Mouse (Mus musculus): Measurements from ENCODE around the gene Ggn.
"Not testable (repeated sequence)": the region's sequence is repeated elsewhere in the genome, so short reads cannot be mapped to it uniquely, and the experiment has no call there.

The Ggn gene

DNA sequence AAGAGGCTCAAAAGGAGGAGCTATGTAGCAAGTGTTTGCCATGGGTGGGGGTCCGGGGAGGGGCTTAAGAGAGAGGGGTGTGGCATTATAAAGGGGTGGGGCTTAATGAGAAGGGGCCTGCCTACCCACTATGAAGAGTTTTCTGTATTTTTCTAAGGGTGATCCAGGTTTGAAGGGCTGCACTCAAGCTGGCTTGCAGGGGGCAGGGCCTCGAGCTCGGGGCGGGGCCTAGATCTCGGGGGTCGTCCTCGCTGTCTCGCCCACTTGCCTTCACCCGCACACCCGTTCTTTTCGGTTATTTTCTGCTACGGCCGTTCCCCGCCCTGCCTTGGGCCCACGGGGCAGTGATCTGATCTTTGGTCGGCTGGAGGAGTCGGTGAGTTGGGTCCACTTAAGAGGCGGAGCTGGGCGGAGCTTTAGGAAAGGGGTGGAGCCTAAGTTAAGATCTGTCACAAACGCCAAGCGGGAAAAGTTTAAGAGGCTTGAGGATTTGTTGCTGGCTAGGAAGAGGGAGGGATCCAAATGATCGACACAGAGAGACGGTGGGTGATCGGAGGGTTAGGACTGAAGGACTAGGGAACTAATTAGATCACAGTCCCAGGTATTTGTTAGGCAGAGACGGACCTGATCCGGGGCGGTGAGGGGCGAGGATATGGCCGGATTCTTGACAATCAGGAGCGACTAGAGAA is at the start of gene Ggn, which contains the start of gene Spred3:
Gene Ggn, plus strand, starts transcription at position 145 of the 689 bp plus-strand sequence.
Gene Spred3, minus strand, starts transcription at position 346 of the 689 bp plus-strand sequence.
- no peak; the same call in 1 of the 2 replicates for ATAC-seq (ENCODE audit: insufficient number of reproducible peaks, low FRiP score, low TSS enrichment)

DNA sequence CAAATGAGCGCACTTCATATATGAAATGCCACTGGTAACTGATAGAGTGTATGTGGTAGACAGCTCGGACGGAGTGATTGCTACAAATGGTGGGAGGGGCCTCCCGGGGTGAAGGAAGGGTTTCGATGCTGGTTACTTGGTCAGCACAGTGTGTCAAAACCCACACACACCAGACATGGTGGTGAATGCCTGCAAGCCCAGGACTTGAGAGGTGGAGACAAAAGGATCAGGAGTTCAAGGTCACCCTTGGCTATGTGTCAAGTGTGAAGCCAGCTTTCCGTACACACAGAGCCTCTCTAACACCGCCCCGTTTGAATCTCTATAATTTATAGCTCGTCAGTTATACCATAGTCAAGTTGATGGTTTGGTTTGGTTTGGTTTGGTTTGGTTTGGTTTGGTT is 47.2 kb upstream of the Ggn start:
- no peak for ATAC-seq (ENCODE audit: insufficient number of reproducible peaks, low FRiP score, low TSS enrichment)

DNA sequence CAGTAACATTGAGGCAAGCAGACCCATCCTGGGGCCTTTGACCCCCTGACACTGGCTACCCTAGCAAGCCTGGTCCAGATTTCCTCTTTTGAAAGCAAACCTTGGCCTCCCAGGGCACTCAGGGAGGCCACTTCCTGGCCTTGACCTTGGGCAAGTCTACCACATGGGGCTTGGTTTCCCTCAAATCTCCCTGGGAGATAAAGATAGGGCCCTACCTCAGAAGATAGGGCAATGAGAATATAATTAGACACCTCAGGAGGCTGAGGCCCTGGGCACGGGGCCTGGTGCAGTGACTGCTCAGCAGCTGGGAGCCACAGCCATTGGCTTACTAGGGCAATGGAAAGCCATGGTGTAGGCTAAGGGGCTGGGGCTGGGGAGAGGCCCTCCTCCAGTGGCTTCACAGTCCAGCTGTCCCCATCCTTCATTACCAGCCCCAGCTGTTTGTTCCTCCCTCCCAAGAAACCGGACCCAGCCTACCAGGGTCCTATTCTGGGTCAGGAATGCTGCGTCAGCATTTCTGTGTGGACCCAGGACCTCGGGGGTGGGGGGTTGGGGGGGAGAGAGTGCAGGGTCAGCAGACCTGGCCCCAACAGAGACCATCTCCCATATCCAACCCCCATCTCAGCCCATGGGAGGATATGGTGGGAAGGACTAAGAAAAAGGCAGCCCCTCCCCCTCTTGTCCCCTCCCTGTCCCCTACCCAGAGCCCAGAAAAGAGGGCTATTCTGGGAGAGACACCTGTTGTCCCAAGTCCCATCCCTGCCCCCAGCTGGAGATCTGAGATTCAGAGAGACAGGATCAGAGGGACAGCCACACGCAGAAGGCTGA is 46.3 kb upstream of the Ggn start:
- no peak for ATAC-seq (ENCODE audit: insufficient number of reproducible peaks, low FRiP score, low TSS enrichment)

DNA sequence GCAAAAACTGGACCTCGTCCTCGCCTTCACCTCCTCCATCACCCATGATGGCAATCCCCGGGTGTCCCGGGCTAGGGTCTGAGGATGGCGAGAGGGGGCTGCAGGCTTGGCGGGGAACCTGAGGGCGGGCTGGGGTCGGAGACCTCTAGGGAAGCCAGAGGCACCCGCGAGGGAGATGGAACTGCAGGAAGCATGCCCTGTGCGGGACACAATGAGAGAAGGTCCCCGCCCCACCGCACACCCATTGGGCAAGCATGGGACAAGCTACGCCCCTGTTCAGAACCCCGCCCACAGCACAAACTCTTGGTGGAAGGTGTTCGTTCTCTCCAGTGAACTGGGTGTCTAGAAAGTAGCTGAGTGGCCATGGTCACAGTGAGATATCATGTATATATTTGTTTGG is 45.0 kb upstream of the Ggn start, which contains the start of gene Ryr1:
Gene Ryr1, minus strand, starts transcription at position 210 of the 400 bp plus-strand sequence.
- no peak for ATAC-seq (ENCODE audit: insufficient number of reproducible peaks, low FRiP score, low TSS enrichment)

DNA sequence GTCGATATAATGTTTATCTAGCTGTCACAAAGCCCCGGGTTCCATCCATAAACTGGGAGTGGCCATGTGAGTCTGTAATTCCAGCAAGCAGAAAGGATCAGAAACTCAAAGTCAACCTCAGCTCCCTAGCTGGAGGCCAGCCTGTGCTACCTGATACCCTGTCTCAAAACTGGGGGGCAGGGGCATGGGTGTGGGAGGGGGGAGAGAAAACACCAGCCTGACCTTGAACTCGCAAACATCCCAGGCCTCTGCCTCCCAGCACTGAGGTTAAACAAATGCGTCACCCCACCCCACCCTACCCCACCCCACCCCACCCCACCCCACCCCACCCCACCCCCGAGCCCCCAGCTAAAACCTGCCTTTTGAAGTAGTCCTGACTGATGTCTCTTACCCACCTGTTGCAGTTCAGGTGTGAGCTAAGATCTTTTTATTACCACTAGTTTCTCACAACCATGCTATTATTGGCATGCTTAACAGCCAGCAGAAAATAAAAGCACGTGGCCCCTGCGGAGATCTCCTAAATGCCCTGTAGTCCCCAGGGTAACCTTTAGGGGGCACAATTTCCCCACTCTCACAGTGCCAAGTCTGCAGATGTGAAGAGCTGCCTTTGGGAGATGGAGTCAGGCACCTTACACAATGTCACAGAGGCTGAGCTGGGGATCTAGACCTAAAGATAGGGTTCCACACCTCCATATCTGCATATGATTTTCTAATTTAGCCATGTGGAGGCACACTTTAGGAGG is 43.7 kb upstream of the Ggn start:
- no peak for ATAC-seq (ENCODE audit: insufficient number of reproducible peaks, low FRiP score, low TSS enrichment)

DNA sequence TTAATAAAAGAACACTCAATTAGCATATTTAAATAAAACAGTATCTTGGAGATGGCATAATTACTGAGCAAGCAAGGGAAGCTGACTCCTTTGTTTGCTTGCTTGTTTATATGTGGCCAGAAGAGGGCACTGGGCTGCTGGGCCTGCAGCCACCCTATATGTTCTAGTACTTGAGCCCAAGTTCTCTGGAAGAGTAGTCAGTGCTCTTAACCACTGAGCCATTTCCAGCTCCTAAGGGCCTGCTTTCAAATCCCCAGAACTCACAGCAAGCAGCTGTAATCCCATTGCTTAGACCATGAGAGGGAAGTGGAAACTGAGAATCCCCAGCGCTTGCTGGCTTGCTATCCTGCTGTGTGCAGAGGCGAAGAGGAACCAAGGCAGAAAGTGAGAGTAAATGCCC is 41.3 kb upstream of the Ggn start:
- ATAC-seq (ENCODE audit: insufficient number of reproducible peaks, low FRiP score, low TSS enrichment) = no peak

DNA sequence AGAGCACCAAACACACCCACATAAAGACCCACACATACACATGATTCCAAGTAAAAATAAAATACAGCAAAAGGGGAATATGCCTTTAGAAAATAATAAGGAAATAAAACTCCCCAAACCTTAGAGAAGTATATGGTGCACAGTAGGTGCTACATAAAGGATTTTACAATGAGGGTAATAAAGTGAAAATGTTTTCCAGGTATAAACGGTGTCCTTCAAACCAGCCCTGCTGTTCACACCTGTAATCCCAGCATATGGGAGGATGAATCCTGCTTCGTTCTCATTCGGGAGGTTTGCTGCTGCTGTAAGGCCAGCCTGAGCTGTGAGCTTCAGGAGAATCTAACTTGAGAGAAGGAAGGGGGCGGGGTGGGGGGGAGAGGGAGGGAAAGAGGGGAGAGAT is 35.8 kb upstream of the Ggn start:
- ATAC-seq (ENCODE audit: insufficient number of reproducible peaks, low FRiP score, low TSS enrichment) = no peak

DNA sequence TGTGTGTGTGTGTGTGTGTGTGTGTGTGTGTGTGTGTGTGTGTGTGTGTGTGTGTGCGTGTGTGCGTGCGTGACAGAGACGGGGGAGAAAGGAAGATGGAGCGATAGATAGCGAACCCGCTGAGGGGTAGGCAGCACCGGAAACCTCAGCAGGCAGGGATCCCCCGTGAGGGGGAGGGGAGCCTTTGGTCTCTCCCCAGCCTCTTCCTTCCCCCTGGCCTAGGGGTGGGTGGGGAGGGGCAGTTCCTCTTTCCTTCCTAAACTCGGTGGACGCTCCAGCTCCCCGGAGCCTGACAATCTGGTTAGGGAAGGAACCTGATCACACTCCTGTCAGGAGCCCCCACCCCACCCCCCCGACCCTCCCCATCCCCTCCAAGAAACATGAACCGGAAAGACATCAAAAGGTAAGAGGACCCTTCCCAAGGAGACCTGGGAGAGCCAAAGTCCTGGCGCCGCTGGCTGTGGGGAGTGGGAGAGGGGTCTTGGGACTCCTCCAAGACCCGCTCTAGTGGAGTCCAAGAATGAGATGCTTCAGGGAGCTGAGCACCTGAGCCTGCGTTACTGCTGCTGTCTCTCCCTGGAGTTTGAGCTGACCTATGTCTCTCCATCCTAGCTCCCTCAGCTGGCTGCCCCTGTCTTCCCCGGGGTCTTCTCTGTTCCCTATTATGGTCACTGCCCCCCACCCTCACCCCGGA is 35.2 kb upstream of the Ggn start, which contains the start of gene Rasgrp4:
Gene Rasgrp4, plus strand, starts transcription at position 159 of the 694 bp plus-strand sequence.
- ATAC-seq (ENCODE audit: insufficient number of reproducible peaks, low FRiP score, low TSS enrichment) = no peak

DNA sequence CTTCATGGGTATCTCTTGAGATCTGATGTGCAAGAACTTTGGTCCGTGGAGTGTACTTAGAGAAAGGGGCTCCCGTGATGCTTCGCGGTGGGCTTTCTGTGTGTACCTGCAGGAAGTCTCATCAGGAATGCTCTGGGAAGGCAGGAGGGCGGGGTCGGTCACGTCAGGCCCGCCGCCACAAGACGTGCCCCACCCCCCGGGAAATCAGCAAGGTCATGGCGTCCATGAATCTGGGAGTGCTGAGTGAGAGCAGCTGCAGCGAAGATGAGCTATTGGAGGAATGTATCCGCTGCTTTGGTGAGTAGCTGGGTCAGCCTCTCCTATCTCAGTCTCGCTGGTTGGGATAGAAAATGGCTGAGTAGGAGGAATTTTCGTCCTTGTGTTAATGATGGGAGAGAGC is 32.6 kb upstream of the Ggn start:
- ATAC-seq (ENCODE audit: insufficient number of reproducible peaks, low FRiP score, low TSS enrichment) = no peak

DNA sequence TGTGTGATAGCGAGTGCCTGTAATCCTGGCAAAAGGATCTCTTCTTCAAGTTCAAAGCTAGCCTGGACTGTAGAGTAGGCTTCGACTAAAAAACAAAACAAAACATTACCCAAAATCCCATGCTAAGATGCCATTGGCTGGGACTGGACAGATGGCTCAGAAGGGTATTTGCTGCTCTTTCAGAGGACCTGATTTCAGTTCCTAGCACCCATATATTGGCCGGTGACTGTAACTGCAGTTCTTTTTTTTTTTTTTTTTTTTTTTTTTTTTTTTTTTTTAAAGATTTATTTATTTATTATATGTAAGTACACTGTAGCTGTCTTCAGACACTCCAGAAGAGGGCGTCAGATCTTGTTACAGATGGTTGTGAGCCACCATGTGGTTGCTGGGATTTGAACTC is 30.8 kb upstream of the Ggn start:
- ATAC-seq (ENCODE audit: insufficient number of reproducible peaks, low FRiP score, low TSS enrichment) = not testable (repeated sequence)

DNA sequence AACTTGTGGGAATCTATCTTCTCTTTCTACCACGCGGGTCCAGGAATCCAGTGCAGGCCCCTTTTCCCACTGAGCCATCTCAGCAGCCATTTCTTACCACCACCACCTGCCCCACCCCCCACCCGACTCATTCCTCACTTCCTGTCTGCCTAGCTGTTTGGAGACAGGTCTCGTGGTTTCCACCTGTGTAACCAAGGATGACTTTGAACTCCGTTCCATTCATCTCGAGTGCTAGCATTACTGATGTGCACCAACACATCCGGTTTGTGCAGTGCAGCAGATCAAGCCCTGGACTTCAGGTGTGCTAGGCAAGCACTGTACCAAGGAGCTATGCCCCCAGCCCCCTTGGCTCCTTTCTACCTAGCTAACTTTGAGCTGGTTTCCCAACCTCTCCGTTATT is 28.6 kb upstream of the Ggn start:
- ATAC-seq (ENCODE audit: insufficient number of reproducible peaks, low FRiP score, low TSS enrichment) = no peak

DNA sequence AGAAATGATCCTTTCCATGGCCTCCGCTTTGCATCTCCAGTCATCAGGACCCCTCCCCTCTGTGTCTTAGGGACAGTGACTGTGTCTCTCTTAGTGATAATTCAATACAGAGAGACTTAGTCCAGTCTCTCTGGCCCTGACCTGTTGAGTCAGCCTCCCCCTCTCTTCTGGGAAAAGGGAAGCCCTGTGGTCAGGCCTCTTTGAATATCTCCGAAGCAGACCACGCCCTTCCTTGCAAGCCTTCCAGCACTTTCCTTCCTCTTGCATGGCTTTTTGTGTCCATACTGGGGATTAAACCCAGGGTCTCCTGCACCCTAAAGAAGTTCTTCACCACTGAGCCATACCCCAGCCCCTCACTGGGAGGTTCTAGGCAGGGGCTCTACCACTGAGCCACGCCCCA is 26.0 kb upstream of the Ggn start:
- ATAC-seq (ENCODE audit: insufficient number of reproducible peaks, low FRiP score, low TSS enrichment) = no peak

DNA sequence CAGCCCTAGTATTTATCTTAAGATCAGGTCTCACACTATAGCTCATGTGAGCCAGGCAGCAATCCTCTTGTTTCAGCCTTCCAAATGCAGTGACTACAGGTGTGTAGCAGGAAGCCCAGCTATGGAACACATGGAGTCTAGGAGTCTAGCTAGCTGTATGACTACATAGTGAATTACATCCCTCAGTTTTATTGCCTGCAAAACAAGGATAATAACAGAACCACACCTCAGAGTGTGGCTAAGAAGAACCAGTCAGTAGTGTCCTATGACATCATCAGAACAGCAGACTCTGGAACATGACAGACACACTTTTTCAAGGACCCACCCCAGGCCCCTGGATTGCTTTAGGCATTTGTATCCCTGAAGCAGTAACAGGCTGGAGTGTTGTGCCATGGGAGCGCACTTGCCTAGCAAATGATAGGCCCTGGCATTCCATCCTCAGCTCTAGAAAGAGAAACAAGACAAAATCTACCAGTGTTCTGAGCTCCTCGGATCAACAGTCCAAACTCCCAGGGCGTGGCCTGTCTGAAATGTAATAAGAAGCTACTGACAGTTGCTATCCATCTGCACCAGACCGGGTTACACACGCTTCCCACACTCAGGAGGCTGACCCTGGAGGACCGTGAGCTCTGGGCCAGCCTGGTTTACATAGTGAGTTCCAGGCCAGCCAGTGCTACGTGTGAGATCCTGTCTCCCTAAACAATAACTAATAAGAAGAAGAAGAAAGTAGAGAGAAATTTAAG is 23.2 kb upstream of the Ggn start:
- no peak for ATAC-seq (ENCODE audit: insufficient number of reproducible peaks, low FRiP score, low TSS enrichment)

DNA sequence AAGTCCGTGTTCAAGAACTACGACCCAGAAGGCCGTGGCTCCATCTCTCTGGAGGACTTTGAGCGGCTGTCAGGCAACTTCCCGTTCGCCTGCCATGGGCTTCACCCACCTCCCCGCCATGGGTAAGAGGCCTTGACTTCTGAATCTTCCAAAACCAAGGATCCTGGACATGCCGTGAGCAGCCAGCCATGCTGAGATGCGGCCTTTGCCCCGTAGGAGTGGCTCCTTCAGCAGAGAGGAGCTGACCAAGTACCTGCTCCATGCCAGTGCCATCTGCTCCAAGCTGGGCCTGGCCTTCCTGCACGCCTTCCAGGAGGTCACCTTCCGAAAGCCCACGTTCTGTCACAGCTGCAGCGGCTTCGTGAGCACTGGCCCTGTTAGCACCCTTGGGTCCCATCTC is 21.2 kb upstream of the Ggn start:
- ATAC-seq (ENCODE audit: insufficient number of reproducible peaks, low FRiP score, low TSS enrichment) = no peak

DNA sequence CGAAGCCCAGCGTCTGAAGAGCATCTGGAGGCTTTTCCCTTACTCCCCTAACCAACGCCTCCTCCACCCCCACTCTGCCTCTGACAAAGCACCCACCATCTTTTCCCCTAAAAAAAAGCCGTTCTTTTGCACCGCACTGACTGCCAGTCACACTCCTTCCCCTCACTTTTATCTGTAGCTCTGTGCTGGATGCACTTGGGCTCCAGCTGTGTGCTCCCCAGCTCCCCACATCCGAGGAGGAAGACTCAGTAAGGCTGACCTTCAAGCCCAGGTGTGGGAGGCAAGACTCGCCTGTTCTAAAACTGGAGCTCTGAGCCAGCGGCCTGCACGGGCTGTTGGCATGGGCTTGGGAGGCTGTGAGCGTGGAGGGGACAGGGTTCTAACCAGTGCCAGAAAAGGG is 18.5 kb upstream of the Ggn start:
- no peak for ATAC-seq (ENCODE audit: insufficient number of reproducible peaks, low FRiP score, low TSS enrichment)

DNA sequence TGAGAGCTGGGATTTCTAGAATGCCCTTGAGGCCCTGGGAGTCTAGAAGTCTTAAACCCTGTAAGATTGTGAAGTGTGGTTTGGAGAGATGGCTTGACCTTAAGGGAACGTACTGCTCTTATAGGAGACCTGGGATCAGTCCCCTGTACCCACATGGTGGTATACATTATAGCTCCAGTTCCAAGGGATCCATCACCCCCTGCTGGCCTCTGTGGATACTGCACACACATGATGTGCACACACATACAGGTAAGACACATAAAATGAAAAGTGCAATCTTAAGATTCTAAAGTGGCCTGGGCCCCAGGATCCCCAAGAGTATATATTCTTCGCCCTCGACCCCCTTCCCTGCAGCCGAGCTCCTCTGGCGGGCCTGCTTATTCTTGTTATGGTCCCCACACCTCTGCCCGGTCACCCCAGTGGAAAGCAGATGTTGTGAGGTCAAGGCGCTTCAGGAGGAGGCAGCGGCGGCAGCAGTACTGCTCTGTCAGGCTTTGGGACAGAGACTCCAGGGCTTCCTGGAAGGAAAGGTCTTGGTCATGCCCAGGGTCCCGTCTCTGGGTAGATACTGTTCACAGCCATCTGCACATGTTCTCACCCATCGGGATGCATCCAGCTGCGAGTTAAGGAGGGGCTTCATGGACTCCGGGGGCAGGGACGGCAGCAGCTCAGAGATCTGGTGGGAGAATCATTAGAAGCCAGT is 15.8 kb upstream of the Ggn start:
- ATAC-seq (ENCODE audit: insufficient number of reproducible peaks, low FRiP score, low TSS enrichment) = no peak

DNA sequence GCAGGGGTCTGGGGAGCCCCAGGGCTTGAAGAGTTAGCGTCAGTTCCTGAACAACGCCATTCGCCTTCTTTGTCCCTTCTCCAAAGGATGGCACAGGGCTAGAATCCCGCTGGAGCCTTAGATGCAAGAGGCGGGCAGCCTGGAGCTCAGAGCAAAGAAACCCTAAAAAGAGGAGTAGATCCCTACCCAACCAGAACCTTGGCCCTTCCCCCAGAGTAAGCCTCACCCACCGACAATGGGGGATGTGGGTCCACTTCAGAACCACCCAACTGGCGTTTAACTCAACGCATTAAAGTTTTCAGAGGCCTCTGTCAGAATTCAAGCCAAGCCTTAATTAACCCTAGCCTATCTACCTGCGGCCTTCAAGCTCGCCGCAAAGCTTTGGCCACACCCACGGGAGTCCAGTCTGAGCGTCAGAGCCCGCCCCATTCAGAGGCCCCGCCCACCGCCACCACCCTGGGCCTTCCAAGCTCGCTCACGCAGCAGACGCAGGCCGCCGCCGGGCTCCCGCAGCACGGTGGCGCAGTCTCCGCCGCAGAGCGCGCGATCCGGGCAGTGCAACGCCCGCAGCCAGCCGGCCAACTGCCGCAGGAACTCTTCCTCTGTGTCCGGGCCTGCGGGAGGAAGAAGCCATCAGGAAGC is 14.7 kb upstream of the Ggn start:
- peak; percentile 79 for ATAC-seq (ENCODE audit: insufficient number of reproducible peaks, low FRiP score, low TSS enrichment)

Measured in cerebellum, adult (tissue).